Mouse (Mus musculus) intestine, embryonic 16.5 days (tissue): Measurements from ENCODE around the gene Ifna14. TPM values are rescaled to one million over a fixed set of nuclear protein-coding genes. Genes with fewer than 3 reads are reported as not detected.
A peak's percentile ranks its signal among the peaks of the same experiment; 100 is the strongest.
"Not testable (repeated sequence)": the region's sequence is repeated elsewhere in the genome, so short reads cannot be mapped to it uniquely, and the experiment has no call there.

Source experiments
- ATAC-seq: fragments of 200-750 bp; cut with Nextera tagmentation; 2 replicates; pipeline ENCODE4 v1.8.0; 2017; ENCODE audit warnings: moderate TSS enrichment, moderate library complexity
- H3K27ac ChIP-seq: fragments of 300-500 bp; sonication (generic); 2 replicates; pipeline ENCODE4 v1.5.1; 2014; ENCODE audit warnings: mild to moderate bottlenecking, low read length
- H3K27me3 ChIP-seq: fragments of 300-500 bp; sonication (generic); replicated peaks from 2 replicates; pipeline ENCODE4 v1.6.1; 2014; ENCODE audit warnings: low read length, control low read depth, mixed read lengths; ENCODE audit not compliant: control insufficient read depth, insufficient read depth
- H3K36me3 ChIP-seq: fragments of 300-500 bp; sonication (generic); 2 replicates; pipeline ENCODE4 v1.6.1; 2014; ENCODE audit warnings: low read length, control low read depth; ENCODE audit not compliant: control insufficient read depth, insufficient read depth
- H3K4me1 ChIP-seq: fragments of 300-500 bp; sonication (generic); 2 replicates; pipeline ENCODE4 v1.6.1; 2014; ENCODE audit warnings: low read length, control low read depth, mixed read lengths; ENCODE audit not compliant: control insufficient read depth, insufficient read depth
- H3K4me2 ChIP-seq: fragments of 300-500 bp; sonication (generic); 2 replicates; pipeline ENCODE4 v1.6.1; 2014; ENCODE audit warnings: low read depth, low read length, control low read depth
- H3K4me3 ChIP-seq: fragments of 300-500 bp; sonication (generic); 2 replicates; pipeline ENCODE4 v1.5.1; 2014; ENCODE audit warnings: mild to moderate bottlenecking, low read length
- H3K9ac ChIP-seq: fragments of 300-500 bp; sonication (generic); 2 replicates; pipeline ENCODE4 v1.6.1; 2014; ENCODE audit warnings: low read depth, low read length
- H3K9me3 ChIP-seq: fragments of 300-500 bp; sonication (generic); 2 replicates; pipeline ENCODE4 v1.6.1; 2016; ENCODE audit warnings: low read length, control low read depth; ENCODE audit not compliant: control insufficient read depth
- WGBS: fragments of 180-500 bp; shearing (Covaris S2); extraction: QIAGEN DNeasy Blood & Tissue Kit; methylation state at CpG from one replicate; pipeline ENCODE4 v1.1.7; 2014; 5-methylcytosine and 5-hydroxymethylcytosine counted together
- polyA plus RNA-seq: library from polyadenylated mRNA; unstranded; fragments of >200 nt; fragmentation: Nextera tagmentation; extraction: Ambion mirVana; gene quantifications from 2 replicates; pipeline ENCODE4 v1.2.1, GENCODE M21; 2015

Ifna14 gene
- polyA plus RNA-seq = not detected in 2 replicates

- H3K9me3 ChIP-seq = no peaks in the 10 kb centered on the region
- no peaks in the 10 kb centered on the region for H3K27me3 ChIP-seq
- H3K4me2 ChIP-seq = no peak within 1 kb of the TSS
- H3K9ac ChIP-seq = no peak within 1 kb of the TSS
- H3K27ac ChIP-seq = no peak within 1 kb of the TSS
- H3K4me3 ChIP-seq = no peak within 1 kb of the TSS
- no peaks in the 10 kb centered on the region for H3K36me3 ChIP-seq
- WGBS = 77% methylated on average over 1 of the region's 1 CpGs
- ATAC-seq = no peak
- H3K4me1 ChIP-seq = no peaks in the 10 kb centered on the region
These were observed at the start of gene Ifna14 for GRCm38 (mm10) chr4:88571698-88572097. Ifna14 (minus strand) TSS chr4:88571798.

DNA sequence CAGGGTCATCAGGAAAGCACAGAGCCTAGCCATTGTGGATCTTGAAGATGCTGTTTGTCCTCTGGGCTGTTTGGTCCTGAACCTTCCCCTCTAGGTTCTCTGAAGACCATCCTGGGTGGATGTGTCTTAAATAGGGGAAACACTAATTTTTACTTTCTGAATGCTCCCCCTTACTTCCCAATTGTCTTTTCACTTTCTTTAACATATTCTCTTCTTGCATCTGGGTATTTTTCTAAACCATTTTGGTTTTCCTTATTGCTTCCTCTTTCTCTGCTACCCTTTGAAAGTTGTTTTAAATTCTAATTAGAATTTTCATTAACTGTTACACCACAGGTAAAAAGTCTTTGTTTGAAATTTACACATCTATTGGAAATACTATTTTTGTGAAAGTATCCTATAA, 31.7 kb upstream of the Ifna14 start, which contains the start of gene Ifna12:
Gene Ifna12 (minus strand): TSS at position 101 of the 400 bp plus-strand sequence.
- Histone ChIP-seq H3K4me2 (no peak within 1 kb of the TSS), H3K36me3 (no peaks in the 10 kb centered on the region), H3K9ac (no peak within 1 kb of the TSS), H3K9me3 (no peaks in the 10 kb centered on the region), H3K4me3 (no peak within 1 kb of the TSS), H3K4me1 (no peaks in the 10 kb centered on the region), H3K27ac (no peak within 1 kb of the TSS), H3K27me3 (no peaks in the 10 kb centered on the region)
- ATAC-seq = no peak

GRCm38 (mm10) chr4:88592285-88592684, 20.7 kb upstream of the Ifna14 start, which contains the start of gene Ifna9:
Ifna9 (minus strand) TSS chr4:88592385.
- no peak for ATAC-seq
- H3K27me3 ChIP-seq = no peaks in the 10 kb centered on the region
- H3K36me3 ChIP-seq = no peaks in the 10 kb centered on the region
- H3K4me3 ChIP-seq = no peak within 1 kb of the TSS
- no peak within 1 kb of the TSS for H3K27ac ChIP-seq
- H3K9ac ChIP-seq = no peak within 1 kb of the TSS
- 79% methylated on average over 1 of the region's 1 CpGs for WGBS
- no peak within 1 kb of the TSS for H3K4me2 ChIP-seq
- H3K9me3 ChIP-seq = no peaks in the 10 kb centered on the region
- H3K4me1 ChIP-seq = no peaks in the 10 kb centered on the region

- Histone ChIP-seq H3K27ac (no peak overlapping the region), H3K4me1 (no peaks in the 10 kb centered on the region), H3K36me3 (no peaks in the 10 kb centered on the region), H3K9ac (no peak overlapping the region), H3K9me3 (no peaks in the 10 kb centered on the region), H3K4me2 (no peak overlapping the region), H3K27me3 (no peaks in the 10 kb centered on the region), H3K4me3 (no peak overlapping the region)
- ATAC-seq = no peak
- 96% methylated on average over 1 of the region's 1 CpGs for WGBS
These were observed 9.8 kb downstream of the Ifna14 start for GRCm38 (mm10) chr4:88561791-88562190.

- H3K27ac ChIP-seq, ATAC-seq, H3K4me1 ChIP-seq, H3K9ac ChIP-seq, H3K4me2 ChIP-seq, H3K36me3 ChIP-seq, H3K4me3 ChIP-seq, H3K27me3 ChIP-seq, H3K9me3 ChIP-seq: not testable (repeated sequence)
These were observed 13.5 kb downstream of the Ifna14 start, which contains the start of gene Ifna15 for GRCm38 (mm10) chr4:88558145-88558544. Ifna15 (minus strand) TSS chr4:88558245.

GRCm38 (mm10) chr4:88550161-88550945, 21.2 kb downstream of the Ifna14 start:
- Histone ChIP-seq H3K9ac (no peak overlapping the region), H3K9me3 (no peaks in the 10 kb centered on the region), H3K27ac (no peak overlapping the region), H3K27me3 (no peaks in the 10 kb centered on the region), H3K4me3 (peak overlapping the region; percentile 39), H3K36me3 (no peaks in the 10 kb centered on the region), H3K4me2 (peak overlapping the region; percentile 53), H3K4me1 (no peaks in the 10 kb centered on the region)
- ATAC-seq = peak; percentile 94
- whole genome bisulfite sequencing = 32% methylated on average over 22 of the region's 22 CpGs

GRCm38 (mm10) chr4:88547986-88548385, 23.6 kb downstream of the Ifna14 start:
- H3K36me3 ChIP-seq = no peaks in the 10 kb centered on the region
- no peak overlapping the region for H3K4me3 ChIP-seq
- H3K9me3 ChIP-seq = no peaks in the 10 kb centered on the region
- no peak overlapping the region for H3K4me2 ChIP-seq
- no peak for ATAC-seq
- H3K4me1 ChIP-seq = no peaks in the 10 kb centered on the region
- no peak overlapping the region for H3K9ac ChIP-seq
- H3K27me3 ChIP-seq = no peaks in the 10 kb centered on the region
- WGBS = 79% methylated on average over 1 of the region's 1 CpGs
- no peak overlapping the region for H3K27ac ChIP-seq

DNA sequence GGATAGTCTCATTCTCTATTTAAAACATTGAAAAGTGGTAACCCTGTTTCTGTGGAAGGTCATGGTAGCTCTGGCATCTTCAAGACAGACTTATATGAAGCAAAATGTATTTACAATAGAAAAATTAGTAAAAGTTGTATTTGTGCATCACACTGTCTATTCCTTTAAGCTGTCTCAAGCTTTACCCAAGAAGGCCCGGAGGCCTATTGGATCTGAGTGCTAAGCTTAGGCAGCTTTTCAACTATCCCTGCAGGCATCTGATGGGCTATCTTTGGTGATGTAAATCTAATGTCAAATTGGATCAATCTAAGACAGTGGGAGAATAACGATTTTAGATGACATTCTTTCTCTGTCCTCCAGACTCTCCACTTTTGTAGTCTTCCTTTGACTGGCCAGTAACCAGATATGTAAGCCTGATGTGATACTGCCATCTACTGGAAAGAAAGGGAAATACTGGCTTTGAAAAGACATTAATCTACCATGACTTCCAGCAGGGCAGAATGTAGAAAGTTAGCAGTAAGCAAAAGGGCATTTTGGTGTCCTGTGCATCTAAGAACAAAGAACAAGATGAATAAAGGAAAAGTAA, 27.9 kb downstream of the Ifna14 start:
- no peaks in the 10 kb centered on the region for H3K27me3 ChIP-seq
- H3K9ac ChIP-seq = no peak overlapping the region
- no peaks in the 10 kb centered on the region for H3K4me1 ChIP-seq
- no peak overlapping the region for H3K4me3 ChIP-seq
- 45% methylated on average over 2 of the region's 2 CpGs for WGBS
- ATAC-seq = peak; percentile 56; the same call in 1 of the 2 replicates
- no peaks in the 10 kb centered on the region for H3K36me3 ChIP-seq
- no peaks in the 10 kb centered on the region for H3K9me3 ChIP-seq
- H3K4me2 ChIP-seq = no peak overlapping the region
- no peak overlapping the region for H3K27ac ChIP-seq

DNA sequence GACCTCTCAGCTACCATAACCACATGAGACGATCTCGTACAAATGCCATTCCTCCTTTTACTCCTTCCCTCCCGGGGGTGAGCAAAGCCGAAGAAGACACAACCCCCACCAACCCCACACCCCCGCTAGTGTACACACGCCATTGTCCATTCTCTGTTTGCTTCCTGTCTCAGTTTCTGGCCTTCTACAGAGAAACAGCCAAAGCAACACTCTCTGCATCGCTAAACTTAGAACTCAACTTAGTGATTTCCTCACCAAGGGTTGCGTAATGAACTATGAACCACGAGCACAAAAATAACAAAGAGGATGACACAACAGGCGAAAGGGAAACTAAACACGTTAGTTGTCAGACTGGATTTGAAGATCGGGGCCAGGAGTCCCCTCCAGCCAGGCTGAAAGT, 34.3 kb downstream of the Ifna14 start:
- H3K36me3 ChIP-seq = no peaks in the 10 kb centered on the region
- no peaks in the 10 kb centered on the region for H3K27me3 ChIP-seq
- 0 out of 2 replicates have a peak, but pooled peaks cover 8% of the 10 kb centered on the region for H3K4me1 ChIP-seq
- H3K4me3 ChIP-seq = no peak overlapping the region
- no peak overlapping the region for H3K4me2 ChIP-seq
- H3K9me3 ChIP-seq = no peaks in the 10 kb centered on the region
- ATAC-seq = peak; percentile 50; the same call in 1 of the 2 replicates
- WGBS = 48% methylated on average over 12 of the region's 12 CpGs
- no peak overlapping the region for H3K27ac ChIP-seq
- H3K9ac ChIP-seq = no peak overlapping the region
